Mouse (Mus musculus) gastrocnemius, adult 18-20 months (tissue): Measurements from ENCODE around the gene Gm11567. TPM values are rescaled to one million over a fixed set of nuclear protein-coding genes. Genes with fewer than 3 reads are reported as not detected.
"Not testable (repeated sequence)": the region's sequence is repeated elsewhere in the genome, so short reads cannot be mapped to it uniquely, and the experiment has no call there.

Experiments used
- DNase-seq: peaks from one replicate; pipeline ENCODE4 v3.0.0; 2021; ENCODE audit warnings: low spot score
- long read RNA-seq, 2 experiments: library from polyadenylated mRNA; stranded (forward); transcript quantifications; one replicate each; pipeline ENCODE4 v2.0.0; 2021
- total RNA-seq, 2 experiments: library from RNA; stranded (reverse); gene quantifications; 2 replicates each; pipeline ENCODE4 v1.2.3; 2021

The Gm11567 gene
- total RNA-seq, result not detected
- long read RNA-seq, experiment 1, result 0 reads
- long read RNA-seq, experiment 2, result 0 reads

- not testable (repeated sequence) for DNase-seq
Measured at GRCm38 (mm10) chr11:99878887-99879286, at the start of gene Gm11567. Gene Gm11567, plus strand, starts transcription at chr11:99879187.

GRCm38 (mm10) chr11:99837966-99838365, 41.0 kb upstream of the Gm11567 start, which contains the start of gene 2300003K06Rik:
Gene 2300003K06Rik, minus strand, starts transcription at chr11:99838066.
- no peak for DNase-seq

DNA sequence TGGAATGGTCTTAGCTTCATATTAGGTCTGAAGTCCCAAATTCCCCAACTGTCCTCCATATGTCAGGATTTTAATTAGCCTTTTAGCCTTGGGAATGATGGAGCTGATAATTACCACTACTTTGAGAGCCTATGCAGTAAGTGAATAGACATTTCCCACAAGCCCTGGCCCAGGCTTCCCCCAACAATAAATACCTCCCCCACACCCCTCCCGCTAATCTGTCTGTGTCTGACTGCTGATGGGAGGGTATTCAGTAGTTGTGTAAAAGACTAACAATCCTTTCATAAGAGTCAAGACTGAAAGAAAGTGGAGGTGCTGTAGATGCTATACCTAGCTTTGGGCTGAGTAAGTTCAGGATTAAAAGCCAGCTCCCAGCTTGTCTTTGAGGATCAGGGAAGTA, 36.8 kb upstream of the Gm11567 start:
- DNase-seq, result no peak

- DNase-seq, result no peak
Measured at GRCm38 (mm10) chr11:99846746-99847145, 32.2 kb upstream of the Gm11567 start.

DNA sequence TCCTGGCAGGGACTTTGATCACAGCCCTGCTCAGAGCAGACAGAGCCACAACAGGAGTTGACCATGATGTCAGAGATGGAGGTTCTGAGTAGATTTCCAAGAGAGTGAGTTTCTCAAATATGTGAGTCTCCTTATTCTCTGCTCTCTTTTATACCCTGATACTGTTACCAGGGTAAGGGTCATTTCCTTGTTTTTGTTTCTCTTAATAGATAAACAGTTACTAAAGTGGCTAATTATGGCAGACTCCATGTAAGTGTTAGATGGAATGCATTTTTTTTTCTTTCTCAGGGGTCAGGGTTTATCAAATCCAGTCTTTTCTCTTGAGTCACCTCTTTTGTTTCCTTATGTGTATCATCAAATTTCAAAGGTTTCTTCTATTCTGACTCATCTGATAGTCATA, 27.5 kb upstream of the Gm11567 start, which contains the start of gene Krtap4-16:
Gene Krtap4-16, minus strand, starts transcription at position 101 of the 400 bp plus-strand sequence.
- DNase-seq, result no peak

DNA sequence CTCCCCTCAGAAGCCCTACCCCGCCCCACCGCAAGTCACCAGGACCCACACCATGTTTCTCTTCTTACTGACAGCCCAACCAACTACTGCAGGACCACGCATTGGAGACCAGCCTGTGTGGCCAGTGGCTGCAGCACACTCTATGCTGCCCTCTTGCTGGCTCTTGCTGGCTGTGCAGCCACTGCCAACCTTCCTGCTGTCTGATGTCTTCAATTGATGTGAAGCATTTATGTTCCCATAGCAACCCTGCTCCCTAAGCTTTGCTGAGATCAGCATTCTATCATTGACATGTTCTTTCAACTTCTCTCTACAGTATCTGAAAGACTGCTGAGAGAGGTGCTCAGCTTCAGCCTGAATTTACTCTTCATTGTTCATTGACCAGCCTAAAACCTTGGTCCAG, 24.9 kb upstream of the Gm11567 start:
- no peak for DNase-seq

DNA sequence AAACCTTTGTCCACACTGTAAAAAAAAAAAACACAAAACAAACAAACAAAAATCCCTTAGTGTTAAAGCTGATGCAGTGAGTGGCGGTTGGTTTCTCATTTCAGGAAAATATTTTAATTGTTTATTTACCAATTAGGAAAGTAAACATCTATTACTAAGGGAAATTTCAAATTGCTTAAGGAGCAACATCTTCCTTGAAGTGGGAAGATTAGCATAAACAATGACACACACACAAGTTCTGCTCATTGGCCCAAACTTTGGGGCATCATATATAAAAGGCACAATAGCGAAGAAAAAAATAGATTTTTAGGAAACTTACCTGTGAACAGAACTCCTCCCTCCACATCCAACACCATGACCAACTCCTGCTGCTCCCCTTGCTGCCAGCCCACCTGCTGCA, 21.4 kb upstream of the Gm11567 start, which contains the start of gene Gm11568:
Gene Gm11568, plus strand, starts transcription at position 301 of the 400 bp plus-strand sequence.
- DNase-seq, result no peak

GRCm38 (mm10) chr11:99858761-99859160, 20.2 kb upstream of the Gm11567 start:
- DNase-seq, result no peak

GRCm38 (mm10) chr11:99864176-99864575, 14.8 kb upstream of the Gm11567 start, which contains the start of gene Gm11559:
Gene Gm11559, plus strand, starts transcription at chr11:99864476.
- not testable (repeated sequence) for DNase-seq

DNA sequence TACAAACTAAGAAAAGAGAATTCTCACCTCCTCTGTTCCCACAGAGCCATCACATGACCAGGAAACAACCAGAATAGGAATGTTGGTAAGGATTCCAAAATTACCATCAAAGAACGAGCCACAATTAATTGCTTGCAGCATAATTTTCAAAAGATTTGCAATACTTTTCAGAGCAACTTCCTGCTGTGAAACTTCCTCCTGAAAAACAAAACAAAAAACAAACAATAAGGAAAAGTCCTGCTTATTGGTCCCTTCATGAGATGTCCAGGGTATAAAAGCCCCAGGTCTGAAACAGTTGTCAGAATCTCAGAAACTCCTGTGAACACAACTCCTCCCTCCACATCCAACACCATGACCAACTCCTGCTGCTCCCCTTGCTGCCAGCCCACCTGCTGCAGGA, 5.9 kb upstream of the Gm11567 start, which contains the start of gene Krtap9-1:
Gene Krtap9-1, plus strand, starts transcription at position 301 of the 400 bp plus-strand sequence.
- DNase-seq, result not testable (repeated sequence)

DNA sequence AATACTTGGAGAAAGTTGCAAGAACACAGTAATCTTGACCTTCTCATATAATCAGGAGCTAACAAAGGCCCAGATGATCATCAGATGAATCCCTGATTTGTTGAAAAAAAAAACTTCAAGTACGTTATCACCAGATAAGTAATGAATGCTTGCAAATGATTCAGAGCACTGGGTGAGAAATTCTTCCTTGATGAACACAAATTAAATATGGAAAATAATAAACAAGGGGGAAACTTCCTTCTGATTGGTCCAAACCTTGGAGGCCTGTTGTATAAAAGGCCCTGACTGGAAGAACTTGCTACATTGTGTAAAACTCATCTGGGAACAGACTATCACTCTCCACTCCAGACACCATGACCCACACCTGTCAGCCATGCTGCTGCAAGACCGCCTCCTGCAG, 28.6 kb downstream of the Gm11567 start, which contains the start of gene Krtap31-1:
Gene Krtap31-1, plus strand, starts transcription at position 301 of the 400 bp plus-strand sequence.
- no peak for DNase-seq

GRCm38 (mm10) chr11:99914451-99914850, 35.5 kb downstream of the Gm11567 start, which contains the start of gene Gm11565:
Gene Gm11565, plus strand, starts transcription at chr11:99914751.
- no peak for DNase-seq

Other genes starting within 250 kb of the Gm11567 start
- gene Krtap4-2, start 244.1 kb upstream of the Gm11567 start, total RNA-seq, result not detected
- not detected for gene Krtap4-7, start 235.1 kb upstream of the Gm11567 start, total RNA-seq
- gene Gm11555, start 229.0 kb upstream of the Gm11567 start, total RNA-seq, result not detected
- gene Gm11563, start 220.2 kb upstream of the Gm11567 start, total RNA-seq, result not detected
- gene Krtap4-6, start 213.2 kb upstream of the Gm11567 start, total RNA-seq, result not detected
- gene Gm14190, start 188.4 kb upstream of the Gm11567 start, total RNA-seq, result not detected
- gene Gm14180, start 144.9 kb upstream of the Gm11567 start, total RNA-seq, result not detected
- gene Gm11595, start 106.3 kb upstream of the Gm11567 start, total RNA-seq, result not detected
- gene Krtap4-8, start 98.5 kb upstream of the Gm11567 start, total RNA-seq, result not detected
- not detected for gene Krtap4-9, start 94.0 kb upstream of the Gm11567 start, total RNA-seq
- gene Gm11596, start 85.7 kb upstream of the Gm11567 start, total RNA-seq, result not detected
- gene Gm11569, start 80.3 kb upstream of the Gm11567 start, total RNA-seq, result not detected
- not detected for gene Gm11554, start 74.7 kb upstream of the Gm11567 start, total RNA-seq
- not detected for gene Krtap4-13, start 69.3 kb upstream of the Gm11567 start, total RNA-seq
- gene Gm11564, start 63.5 kb upstream of the Gm11567 start, total RNA-seq, result not detected
- gene 2300003K06Rik, start 41.1 kb upstream of the Gm11567 start, total RNA-seq, result not detected
- gene Krtap4-16, start 27.6 kb upstream of the Gm11567 start, total RNA-seq, result not detected
- not detected for gene Gm11568, start 21.3 kb upstream of the Gm11567 start, total RNA-seq
- not detected for gene Gm11559, start 14.7 kb upstream of the Gm11567 start, total RNA-seq
- not detected for gene Krtap9-1, start 5.8 kb upstream of the Gm11567 start, total RNA-seq
- gene Krtap31-1, start 28.7 kb downstream of the Gm11567 start, total RNA-seq, result not detected
- gene Gm11565, start 35.6 kb downstream of the Gm11567 start, total RNA-seq, result not detected
- gene Krtap31-2, start 57.1 kb downstream of the Gm11567 start, total RNA-seq, result not detected
- not detected for gene Krtap9-5, start 69.3 kb downstream of the Gm11567 start, total RNA-seq
- not detected for gene Krtap29-1, start 99.9 kb downstream of the Gm11567 start, total RNA-seq
- gene Krtap16-1, start 107.4 kb downstream of the Gm11567 start, total RNA-seq, result not detected
- not detected for gene Krtap17-1, start 114.8 kb downstream of the Gm11567 start, total RNA-seq
- gene Krt33a, start 137.0 kb downstream of the Gm11567 start, total RNA-seq, result under 1 TPM in 1 of 2 experiments, not detected in 1; 0.21 TPM
- gene Krt33b, start 150.7 kb downstream of the Gm11567 start, total RNA-seq, result not detected
- gene Krt34, start 162.4 kb downstream of the Gm11567 start, total RNA-seq, result under 1 TPM in 1 of 2 experiments, not detected in 1; 0.25 TPM
- gene Krt31, start 171.4 kb downstream of the Gm11567 start, total RNA-seq, result not detected
- not detected for gene Krt32, start 209.0 kb downstream of the Gm11567 start, total RNA-seq
- not detected for gene Krt35, start 217.1 kb downstream of the Gm11567 start, total RNA-seq
- not detected for gene Krt36, start 226.4 kb downstream of the Gm11567 start, total RNA-seq
- not detected for gene Krt13, start 242.4 kb downstream of the Gm11567 start, total RNA-seq